Mouse (Mus musculus) adrenal gland, adult (tissue): ENCODE data around the gene Slc2a13.

ENCODE experiments used
- DNase-seq, 2 experiments: peaks; one replicate each; pipeline ENCODE4 v3.0.0; 2022 to 2023; ENCODE audit warnings: low spot score in 1 of 2; ENCODE audit not compliant: inconsistent age in 2 of 2

The Slc2a13 gene

GRCm38 (mm10) chr15:91282822-91283221, 290.2 kb downstream of the Slc2a13 start:
- peak in 1 of 2 experiments; percentile 51 for DNase-seq

GRCm38 (mm10) chr15:91281521-91281920, 291.5 kb downstream of the Slc2a13 start:
- DNase-seq: peak in 1 of 2 experiments; percentile 37

GRCm38 (mm10) chr15:91279571-91279970, 293.5 kb downstream of the Slc2a13 start:
- no peak for DNase-seq

- no peak for DNase-seq
Observed at GRCm38 (mm10) chr15:91275961-91276360, 297.1 kb downstream of the Slc2a13 start.

DNA sequence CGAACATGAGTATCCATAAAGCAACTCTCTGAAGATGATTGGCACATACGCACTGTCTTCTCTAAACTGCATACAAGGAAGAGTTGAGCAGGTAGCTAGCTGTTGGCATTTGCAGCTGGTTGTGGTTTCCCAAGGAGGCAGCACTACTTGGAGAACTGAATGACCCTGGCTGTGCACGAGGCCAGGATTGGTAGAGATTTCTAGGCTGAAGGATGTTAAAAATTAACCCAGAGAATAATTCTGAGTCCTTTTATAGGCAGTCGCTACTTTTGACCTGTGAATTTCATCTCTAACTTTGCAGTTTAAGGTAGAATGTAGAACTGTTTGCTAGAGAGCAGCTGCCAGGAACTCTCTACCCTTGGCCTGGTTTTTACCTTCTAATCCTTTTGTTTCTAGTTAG, 304.5 kb downstream of the Slc2a13 start:
- no peak for DNase-seq

GRCm38 (mm10) chr15:91263926-91264325, 309.1 kb downstream of the Slc2a13 start:
- no peak for DNase-seq

DNA sequence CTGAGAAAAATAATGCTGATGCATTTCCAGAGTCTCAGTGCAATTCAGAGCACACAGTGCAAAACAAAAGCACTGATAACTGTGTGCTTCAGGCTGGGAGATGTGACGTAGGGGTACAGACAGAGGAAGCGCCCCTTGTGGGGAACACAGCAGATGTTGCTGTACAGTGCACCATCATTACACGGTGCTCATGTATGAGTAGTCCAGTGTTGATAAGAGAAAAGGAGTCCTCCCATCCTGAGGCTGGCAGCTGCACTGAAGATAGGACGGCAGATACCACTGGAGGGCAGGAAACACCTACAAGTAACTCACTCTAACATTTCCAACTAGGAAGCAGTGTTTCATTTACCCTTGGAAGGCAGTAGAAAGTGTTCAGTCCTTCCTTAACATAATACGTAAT, 312.5 kb downstream of the Slc2a13 start:
- no peak for DNase-seq

- DNase-seq: no peak
Observed at GRCm38 (mm10) chr15:91257140-91257539, 315.9 kb downstream of the Slc2a13 start.

DNA sequence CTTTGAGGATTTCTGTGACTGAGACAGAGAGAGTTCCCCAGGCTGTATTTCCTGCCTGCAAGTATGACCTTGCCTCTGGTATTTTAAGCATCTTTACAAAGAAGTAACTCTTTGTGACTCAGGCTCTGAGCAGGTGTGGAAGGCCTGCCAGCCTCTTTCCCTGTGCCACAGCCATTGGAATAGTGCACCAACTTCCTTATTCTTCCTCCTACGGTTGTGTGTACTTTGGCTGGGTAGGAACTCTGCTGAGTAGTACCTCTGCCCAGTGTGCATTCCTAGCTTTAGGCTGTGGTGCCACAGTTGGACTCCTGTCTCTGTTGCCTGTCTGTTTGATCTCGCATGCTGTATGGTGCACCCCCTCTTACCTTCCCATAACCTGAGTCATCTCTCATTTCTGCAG, 317.8 kb downstream of the Slc2a13 start:
- peak in 1 of 2 experiments; percentile 21 for DNase-seq

GRCm38 (mm10) chr15:91252956-91253355, 320.1 kb downstream of the Slc2a13 start:
- no peak for DNase-seq

DNA sequence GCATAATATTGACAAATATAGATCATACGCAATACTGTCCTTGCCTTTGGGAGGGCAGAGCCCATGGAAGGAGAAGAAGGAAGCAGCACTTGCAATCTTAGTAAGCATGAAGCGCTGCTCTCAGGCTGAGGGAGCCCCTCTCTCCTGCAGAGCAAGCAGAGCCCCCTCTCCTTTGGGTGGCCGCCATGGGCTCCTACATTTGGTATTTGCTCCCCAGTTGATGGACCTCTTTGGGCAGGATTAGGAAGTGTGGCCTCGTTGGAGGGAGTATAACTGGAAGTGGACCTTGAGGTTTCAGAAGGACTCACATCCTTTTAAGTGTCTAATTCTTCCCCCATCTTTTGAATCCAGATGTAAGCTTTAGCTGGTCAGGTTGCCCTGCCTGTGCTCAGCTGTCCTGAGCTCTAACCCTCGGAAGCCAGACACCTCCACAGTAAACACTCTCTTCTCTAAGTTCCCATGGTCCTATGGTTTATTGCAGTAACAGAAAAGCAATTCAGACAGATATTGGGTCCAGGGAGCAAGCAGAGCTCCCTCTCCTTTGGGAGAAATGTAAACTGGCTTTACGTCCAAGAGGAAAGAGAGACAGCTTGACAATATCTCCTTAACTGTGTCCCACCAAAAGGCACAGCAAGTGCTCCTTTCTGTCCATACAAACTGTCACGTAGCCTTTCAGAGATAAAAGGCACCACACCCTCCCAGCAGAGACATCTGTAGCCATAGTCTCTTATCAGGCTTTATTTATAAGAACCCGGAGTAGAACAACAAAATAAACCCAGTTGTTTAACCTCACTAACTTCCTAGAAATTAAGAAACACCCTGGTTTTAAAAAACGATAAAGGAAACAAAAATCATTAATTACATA, 321.3 kb downstream of the Slc2a13 start:
- no peak for DNase-seq

DNA sequence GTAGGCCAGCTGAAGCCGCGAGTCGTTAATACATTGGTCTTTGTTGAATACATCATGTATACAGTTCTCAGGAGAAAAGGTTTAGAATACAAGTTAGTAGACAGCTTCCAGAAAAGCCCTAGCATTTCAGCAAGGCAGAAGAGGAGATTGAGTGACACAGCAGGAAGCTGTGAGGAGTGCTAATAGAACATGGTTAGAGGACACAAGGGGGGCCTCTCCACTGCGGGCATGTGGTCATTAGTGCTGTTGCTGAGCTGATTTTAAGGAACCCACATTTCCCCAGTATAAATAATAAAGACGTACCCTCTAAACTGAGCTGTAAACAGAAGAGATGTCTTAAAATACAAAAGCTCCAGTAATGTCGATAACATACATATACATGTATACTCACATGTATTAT, 322.2 kb downstream of the Slc2a13 start:
- no peak for DNase-seq

GRCm38 (mm10) chr15:91240683-91241335, 332.3 kb downstream of the Slc2a13 start:
- no peak for DNase-seq

GRCm38 (mm10) chr15:91237294-91237693, 335.8 kb downstream of the Slc2a13 start:
- no peak for DNase-seq
